Mouse (Mus musculus) liver, postnatal 0 days (tissue): ENCODE data around the gene Olfr1211.

ENCODE experiments used
- CTCF ChIP-seq: sonication (generic); IDR thresholded peaks from 2 replicates; pipeline ENCODE4 v1.5.1; 2016; ENCODE audit warnings: antibody characterized with exemption, low read depth
- EP300 ChIP-seq: IDR thresholded peaks from 2 replicates; pipeline ENCODE4 v1.6.1; 2016; ENCODE audit warnings: antibody characterized with exemption, low read depth, mild to moderate bottlenecking

DNA sequence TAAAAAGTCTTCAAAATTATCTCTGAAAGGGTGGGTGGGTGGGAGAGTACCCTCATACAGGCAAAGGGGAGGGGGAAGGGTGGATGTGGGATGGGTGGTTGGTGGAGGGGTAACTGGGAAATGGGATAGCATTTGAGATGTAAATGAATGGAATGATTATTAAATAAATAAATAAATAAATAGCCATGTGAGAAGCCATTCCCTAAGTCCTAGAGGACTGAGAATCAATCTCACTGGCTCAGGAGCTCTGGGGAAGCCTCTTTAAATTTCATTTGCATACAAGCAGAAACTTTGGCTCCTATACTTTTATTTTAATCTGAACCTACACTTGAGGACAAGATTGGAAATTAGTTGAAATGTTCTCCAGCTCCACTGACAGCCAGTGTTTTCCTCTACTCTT lies 15.8 kb upstream of the Olfr1211 start, which contains the start of gene Olfr1212:
- no peak for TF ChIP-seq EP300
- no peak for TF ChIP-seq CTCF
